Mouse (Mus musculus): ENCODE results near the gene Pex14. TPM values are rescaled to one million over a fixed set of nuclear protein-coding genes. Genes with fewer than 3 reads are reported as not detected.

Pex14 gene
- polyA plus RNA-seq, 1 experiment from 2014 or later, result 44.6 TPM

DNA sequence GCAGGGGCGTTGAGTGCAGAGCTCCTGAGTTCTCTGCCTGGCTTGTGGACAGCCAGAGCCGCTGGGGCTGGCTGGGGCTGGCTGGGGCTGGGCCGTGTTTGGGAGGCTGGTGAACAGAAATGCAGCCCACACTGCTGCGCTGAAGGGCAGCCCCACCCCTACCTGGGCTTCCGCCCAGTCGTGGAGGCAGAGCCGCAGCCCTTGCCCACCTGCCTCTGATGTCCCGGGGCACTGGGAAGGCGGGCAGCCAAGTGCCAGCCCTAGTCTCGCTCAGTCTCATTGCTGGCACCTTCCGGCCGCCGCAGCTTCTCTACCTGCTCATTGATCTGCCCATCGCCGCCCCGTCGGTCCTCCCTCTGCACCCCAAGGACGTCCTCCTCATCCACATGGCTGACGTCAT, 138.6 kb downstream of the Pex14 start:
- Histone ChIP-seq H3K9me3 (replicated peaks; ENCODE audit: control insufficient read depth, low read length) (no peaks in the 10 kb centered on the region), H3K4me2 (ENCODE audit: low read depth, low read length) (peak overlapping the region; percentile 62), H3K4me1 (ENCODE audit: control insufficient read depth, insufficient read depth, low read length) (peaks cover 25% of the 10 kb centered on the region), H3K36me3 (ENCODE audit: control insufficient read depth, insufficient read depth) (0 out of 2 replicates have a peak, but pooled peaks cover 3% of the 10 kb centered on the region), H3K27ac (ENCODE audit: low read length) (peak overlapping the region; percentile 97), H3K27me3 (ENCODE audit: control insufficient read depth, insufficient read depth, low read length) (no peaks in the 10 kb centered on the region), H3K4me3 (ENCODE audit: low read length) (peak overlapping the region; percentile 36), H3K9ac (ENCODE audit: low read length) (peak overlapping the region; percentile 78)
- ATAC-seq (replicated peaks; ENCODE audit: extremely low read depth, insufficient read depth, low FRiP score), result no peak
- 83% methylated on average over 19 of the region's 19 CpGs for WGBS

DNA sequence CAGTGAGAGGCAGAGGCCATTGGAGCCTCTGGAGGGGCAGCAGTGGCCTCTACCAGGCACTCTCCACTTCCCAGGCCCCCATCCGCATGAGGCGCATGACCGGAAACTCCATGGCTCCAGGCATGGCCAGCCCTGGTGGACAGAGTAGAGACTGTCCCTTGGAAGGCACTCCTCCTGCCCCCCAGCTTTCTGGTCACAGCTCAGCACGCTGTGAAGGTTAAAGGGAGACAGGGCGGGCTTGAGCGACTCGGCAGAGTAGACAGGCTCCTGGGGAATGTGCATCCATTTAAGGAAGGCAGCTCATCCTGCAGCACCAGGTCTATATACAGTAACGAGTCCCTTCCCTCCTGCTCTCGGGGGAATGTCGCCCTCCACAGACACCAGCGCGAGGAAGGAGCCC, 139.7 kb downstream of the Pex14 start:
- peaks cover 29% of the 10 kb centered on the region for H3K4me1 ChIP-seq (ENCODE audit: control insufficient read depth, insufficient read depth, low read length)
- peak overlapping the region; percentile 78 for H3K9ac ChIP-seq (ENCODE audit: low read length)
- peak overlapping the region; percentile 62 for H3K4me2 ChIP-seq (ENCODE audit: low read depth, low read length)
- H3K36me3 ChIP-seq (ENCODE audit: control insufficient read depth, insufficient read depth), result 0 out of 2 replicates have a peak, but pooled peaks cover 3% of the 10 kb centered on the region
- peak overlapping the region; percentile 97 for H3K27ac ChIP-seq (ENCODE audit: low read length)
- WGBS, result 47% methylated on average over 12 of the region's 12 CpGs
- H3K27me3 ChIP-seq (ENCODE audit: control insufficient read depth, insufficient read depth, low read length), result no peaks in the 10 kb centered on the region
- H3K9me3 ChIP-seq (replicated peaks; ENCODE audit: control insufficient read depth, low read length), result no peaks in the 10 kb centered on the region
- ATAC-seq (replicated peaks; ENCODE audit: extremely low read depth, insufficient read depth, low FRiP score), result peak; percentile 86
- H3K4me3 ChIP-seq (ENCODE audit: low read length), result peak overlapping the region; percentile 36

DNA sequence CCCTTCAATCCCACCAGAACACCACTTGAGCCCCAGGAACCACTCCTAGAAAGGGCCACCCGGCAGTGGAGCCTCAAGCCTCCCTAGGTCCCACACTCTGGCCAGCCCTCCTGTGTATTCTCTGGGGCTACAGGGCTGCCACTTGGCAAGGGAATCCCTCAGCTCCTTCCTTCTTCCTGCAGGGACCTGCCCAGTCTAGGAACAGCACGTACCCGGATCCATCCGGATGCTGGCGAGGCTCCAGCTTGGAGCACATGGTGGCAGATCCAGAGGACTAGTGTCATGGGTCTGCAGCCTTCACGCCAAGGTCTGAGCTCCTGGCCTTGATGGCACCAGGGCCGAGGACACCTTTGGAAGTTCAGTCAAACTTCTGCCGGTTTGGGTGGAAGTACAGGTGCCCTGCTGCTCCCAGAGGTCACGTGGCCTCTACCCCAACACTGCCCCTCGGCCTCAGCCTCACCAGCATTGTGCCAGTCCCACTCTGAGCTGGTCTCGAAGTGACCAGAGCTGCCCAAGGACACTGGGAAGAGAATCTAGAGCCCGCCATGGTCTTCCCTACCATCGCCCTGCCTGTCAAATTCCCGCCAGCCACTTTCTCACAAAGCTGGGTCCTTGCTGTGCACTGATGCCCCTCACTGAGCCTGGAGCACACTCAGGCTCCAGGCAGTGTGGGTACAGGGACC, 144.4 kb downstream of the Pex14 start:
- H3K9ac ChIP-seq (ENCODE audit: low read length), result peak overlapping the region; percentile 54
- peaks cover 2% of the 10 kb centered on the region; the same call in 1 of the 2 replicates for H3K36me3 ChIP-seq (ENCODE audit: control insufficient read depth, insufficient read depth)
- ATAC-seq (replicated peaks; ENCODE audit: extremely low read depth, insufficient read depth, low FRiP score), result peak; percentile 64
- no peak overlapping the region for H3K4me3 ChIP-seq (ENCODE audit: low read length)
- no peaks in the 10 kb centered on the region for H3K9me3 ChIP-seq (replicated peaks; ENCODE audit: control insufficient read depth, low read length)
- H3K4me2 ChIP-seq (ENCODE audit: low read depth, low read length), result no peak overlapping the region
- 58% methylated on average over 14 of the region's 14 CpGs for WGBS
- peaks cover 52% of the 10 kb centered on the region for H3K4me1 ChIP-seq (ENCODE audit: control insufficient read depth, insufficient read depth, low read length)
- peak overlapping the region; percentile 81 for H3K27ac ChIP-seq (ENCODE audit: low read length)
- H3K27me3 ChIP-seq (ENCODE audit: control insufficient read depth, insufficient read depth, low read length), result peaks cover 6% of the 10 kb centered on the region

DNA sequence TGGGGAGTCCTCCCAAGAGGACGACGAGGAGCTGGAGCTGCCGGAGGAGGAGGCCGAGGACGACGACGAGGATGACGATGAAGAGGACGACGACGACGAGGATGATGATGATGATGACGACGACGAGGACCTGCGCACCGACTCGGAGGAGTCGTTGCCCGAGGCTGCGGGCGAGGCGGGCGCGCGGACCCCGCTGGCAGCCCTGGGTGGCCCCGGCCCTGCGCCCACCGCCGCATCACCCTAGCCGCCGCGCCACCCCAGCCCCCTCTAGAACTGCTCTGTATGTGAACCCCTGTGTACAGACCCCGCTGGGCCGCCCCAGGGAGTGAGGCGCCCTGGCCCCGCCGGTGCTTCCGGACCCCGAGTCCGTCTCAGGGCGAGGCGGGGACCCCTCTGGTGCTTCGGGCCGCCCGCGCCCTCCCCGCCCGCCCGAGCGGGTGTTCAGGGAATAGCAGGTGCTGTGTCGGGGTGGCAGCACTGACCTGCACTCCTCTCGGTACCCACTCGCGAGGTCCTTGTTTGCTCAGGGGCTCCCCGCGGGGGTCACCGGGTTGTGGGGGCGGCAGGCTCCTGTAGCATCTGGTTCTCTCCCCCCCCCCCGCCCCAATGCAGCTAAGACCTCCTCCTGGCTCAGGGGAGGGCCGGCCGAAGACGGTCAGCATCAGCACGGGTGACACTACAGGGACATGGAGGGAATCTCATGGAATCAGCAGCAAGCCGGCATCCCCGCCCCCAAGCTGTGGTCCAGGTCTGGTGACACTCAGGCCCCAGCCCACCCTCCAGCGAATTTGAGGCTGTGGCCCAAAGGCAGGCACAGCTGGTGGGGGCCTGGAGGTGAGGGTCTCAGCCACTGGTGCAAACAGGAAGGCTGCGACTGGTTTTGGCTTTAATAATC, 147.1 kb downstream of the Pex14 start:
- H3K4me1 ChIP-seq (ENCODE audit: control insufficient read depth, insufficient read depth, low read length), result peaks cover 46% of the 10 kb centered on the region
- WGBS, result 23% methylated on average over 66 of the region's 69 CpGs
- peak overlapping the region; percentile 61 for H3K9ac ChIP-seq (ENCODE audit: low read length)
- H3K9me3 ChIP-seq (replicated peaks; ENCODE audit: control insufficient read depth, low read length), result no peaks in the 10 kb centered on the region
- H3K27ac ChIP-seq (ENCODE audit: low read length), result no peak overlapping the region
- peak overlapping the region; percentile 36 for H3K4me3 ChIP-seq (ENCODE audit: low read length)
- peak overlapping the region; percentile 52 for H3K4me2 ChIP-seq (ENCODE audit: low read depth, low read length)
- no peak for ATAC-seq (replicated peaks; ENCODE audit: extremely low read depth, insufficient read depth, low FRiP score)
- peaks cover 15% of the 10 kb centered on the region for H3K36me3 ChIP-seq (ENCODE audit: control insufficient read depth, insufficient read depth)
- H3K27me3 ChIP-seq (ENCODE audit: control insufficient read depth, insufficient read depth, low read length), result peaks cover 6% of the 10 kb centered on the region

DNA sequence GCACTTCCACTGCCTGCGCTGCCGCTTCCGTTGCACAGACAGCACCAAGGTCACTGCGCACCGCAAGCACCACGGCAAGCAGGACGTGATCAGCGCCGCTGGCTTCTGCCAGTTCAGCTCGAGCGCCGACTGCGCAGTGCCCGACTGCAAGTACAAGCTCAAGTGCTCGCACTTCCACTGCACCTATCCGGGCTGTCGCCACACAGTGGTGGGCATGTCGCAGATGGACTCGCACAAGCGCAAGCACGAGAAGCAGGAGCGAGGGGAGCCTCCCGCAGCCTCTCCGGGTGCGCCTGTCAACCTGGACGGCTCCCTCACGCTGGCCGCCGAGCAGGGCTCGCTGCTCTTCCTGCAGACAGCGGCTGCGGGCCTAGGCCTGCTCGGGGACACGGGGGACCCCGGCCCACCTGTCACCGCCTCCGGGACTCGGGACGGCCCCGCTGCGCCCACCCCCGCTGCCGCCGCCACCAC, 147.8 kb downstream of the Pex14 start:
- H3K4me3 ChIP-seq (ENCODE audit: low read length), result peak overlapping the region; percentile 36
- ATAC-seq (replicated peaks; ENCODE audit: extremely low read depth, insufficient read depth, low FRiP score), result no peak
- peak overlapping the region; percentile 92 for H3K27ac ChIP-seq (ENCODE audit: low read length)
- no peaks in the 10 kb centered on the region for H3K9me3 ChIP-seq (replicated peaks; ENCODE audit: control insufficient read depth, low read length)
- H3K4me1 ChIP-seq (ENCODE audit: control insufficient read depth, insufficient read depth, low read length), result peaks cover 44% of the 10 kb centered on the region
- peaks cover 6% of the 10 kb centered on the region for H3K27me3 ChIP-seq (ENCODE audit: control insufficient read depth, insufficient read depth, low read length)
- WGBS, result 14% methylated on average over 44 of the region's 44 CpGs
- peak overlapping the region; percentile 61 for H3K9ac ChIP-seq (ENCODE audit: low read length)
- H3K36me3 ChIP-seq (ENCODE audit: control insufficient read depth, insufficient read depth), result peaks cover 20% of the 10 kb centered on the region
- peak overlapping the region; percentile 52 for H3K4me2 ChIP-seq (ENCODE audit: low read depth, low read length)

DNA sequence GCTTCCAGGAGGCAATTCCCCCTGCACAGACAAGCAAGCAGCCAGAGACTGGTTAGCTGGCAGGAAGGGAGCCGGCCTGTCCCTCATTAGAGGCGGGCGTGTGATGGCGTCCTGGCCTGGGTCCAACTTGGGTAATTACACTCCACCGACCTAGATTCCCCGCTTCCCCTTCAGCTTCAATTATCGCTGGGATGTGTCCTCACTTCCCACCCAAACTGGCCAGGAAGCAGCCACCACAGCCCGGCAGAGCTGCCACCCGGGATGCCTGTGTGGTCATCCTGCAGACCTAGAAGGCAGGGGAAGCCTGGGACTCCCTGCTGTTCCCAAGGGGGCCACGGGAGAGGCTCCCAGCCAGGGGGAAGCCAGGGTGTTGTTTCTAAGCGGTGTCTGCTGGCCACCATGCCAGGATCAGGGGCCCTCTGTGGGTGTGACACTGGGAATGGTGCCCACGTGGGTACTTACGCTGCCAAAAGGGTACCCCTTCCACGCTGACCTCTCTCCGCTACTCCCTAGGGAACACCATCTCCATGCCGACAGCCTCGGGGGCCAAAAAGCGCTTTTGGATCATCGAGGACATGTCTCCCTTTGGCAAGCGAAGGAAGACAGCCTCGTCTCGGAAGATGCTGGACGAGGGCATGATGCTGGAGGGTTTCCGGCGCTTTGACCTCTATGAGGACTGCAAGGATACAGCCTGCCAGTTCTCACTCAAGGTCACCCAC, 148.6 kb downstream of the Pex14 start:
- peaks cover 44% of the 10 kb centered on the region for H3K4me1 ChIP-seq (ENCODE audit: control insufficient read depth, insufficient read depth, low read length)
- peak overlapping the region; percentile 52 for H3K4me2 ChIP-seq (ENCODE audit: low read depth, low read length)
- peaks cover 6% of the 10 kb centered on the region for H3K27me3 ChIP-seq (ENCODE audit: control insufficient read depth, insufficient read depth, low read length)
- H3K9me3 ChIP-seq (replicated peaks; ENCODE audit: control insufficient read depth, low read length), result no peaks in the 10 kb centered on the region
- 23% methylated on average over 25 of the region's 25 CpGs for WGBS
- H3K4me3 ChIP-seq (ENCODE audit: low read length), result peak overlapping the region; percentile 36
- peaks cover 20% of the 10 kb centered on the region for H3K36me3 ChIP-seq (ENCODE audit: control insufficient read depth, insufficient read depth)
- H3K9ac ChIP-seq (ENCODE audit: low read length), result peak overlapping the region; percentile 61
- H3K27ac ChIP-seq (ENCODE audit: low read length), result peak overlapping the region; percentile 92
- peak; percentile 40 for ATAC-seq (replicated peaks; ENCODE audit: extremely low read depth, insufficient read depth, low FRiP score)

DNA sequence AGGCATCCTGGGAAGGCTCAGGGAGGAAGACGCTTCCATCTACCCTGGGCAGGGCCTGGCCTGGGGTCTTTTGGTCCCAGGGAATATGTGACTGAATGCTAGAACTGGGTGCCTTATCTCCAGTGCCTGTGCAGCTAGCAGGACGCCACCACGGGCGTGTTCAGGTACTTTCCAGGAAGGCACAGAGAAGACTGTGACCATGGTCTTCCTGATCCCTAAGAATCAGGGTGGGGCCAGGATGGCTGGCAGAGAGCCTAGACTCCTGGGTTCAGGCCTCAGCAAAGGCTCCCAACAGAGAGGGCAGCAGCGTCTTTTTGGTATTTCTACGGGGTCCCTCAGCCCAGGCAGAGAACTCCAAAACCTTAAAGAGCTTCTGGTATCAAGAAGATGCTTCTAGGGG, 149.2 kb downstream of the Pex14 start:
- H3K36me3 ChIP-seq (ENCODE audit: control insufficient read depth, insufficient read depth), result peaks cover 20% of the 10 kb centered on the region
- H3K27ac ChIP-seq (ENCODE audit: low read length), result peak overlapping the region; percentile 92
- peaks cover 6% of the 10 kb centered on the region for H3K27me3 ChIP-seq (ENCODE audit: control insufficient read depth, insufficient read depth, low read length)
- 49% methylated on average over 6 of the region's 6 CpGs for WGBS
- no peak overlapping the region for H3K4me3 ChIP-seq (ENCODE audit: low read length)
- no peaks in the 10 kb centered on the region for H3K9me3 ChIP-seq (replicated peaks; ENCODE audit: control insufficient read depth, low read length)
- H3K4me2 ChIP-seq (ENCODE audit: low read depth, low read length), result no peak overlapping the region
- peaks cover 47% of the 10 kb centered on the region for H3K4me1 ChIP-seq (ENCODE audit: control insufficient read depth, insufficient read depth, low read length)
- peak; percentile 1; the same call in 1 of the 2 replicates for ATAC-seq (replicated peaks; ENCODE audit: extremely low read depth, insufficient read depth, low FRiP score)
- peak overlapping the region; percentile 36 for H3K9ac ChIP-seq (ENCODE audit: low read length)

DNA sequence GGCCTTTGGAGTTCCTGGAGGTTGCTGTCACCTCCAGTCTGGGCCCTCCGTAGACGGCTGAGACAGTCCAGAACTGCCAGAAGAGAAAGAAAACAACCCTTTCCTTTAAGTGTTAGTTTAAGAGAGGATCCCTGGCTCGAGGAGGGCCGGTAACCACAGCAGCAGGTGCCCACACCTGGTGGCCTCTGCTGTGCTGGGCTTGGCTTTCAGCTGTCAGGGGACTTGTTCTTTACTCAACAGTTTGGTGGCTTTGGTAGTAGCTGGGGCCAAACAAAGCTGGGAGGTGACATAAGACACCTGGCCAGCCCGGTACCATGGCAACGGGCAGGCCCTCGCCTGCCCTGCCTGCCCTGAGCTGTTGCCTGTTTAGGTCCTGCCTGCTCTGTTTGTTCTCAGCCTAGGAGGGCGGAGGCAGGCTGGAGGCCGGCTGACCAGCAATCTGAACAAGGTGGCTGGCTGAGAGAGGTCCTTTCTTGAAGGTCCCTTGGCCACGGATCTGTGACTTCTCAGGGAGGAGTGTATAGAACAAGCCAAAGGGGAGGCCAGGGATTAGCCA, 151.8 kb downstream of the Pex14 start:
- Histone ChIP-seq H3K4me1 (ENCODE audit: control insufficient read depth, insufficient read depth, low read length) (peaks cover 39% of the 10 kb centered on the region), H3K36me3 (ENCODE audit: control insufficient read depth, insufficient read depth) (peaks cover 23% of the 10 kb centered on the region), H3K27me3 (ENCODE audit: control insufficient read depth, insufficient read depth, low read length) (no peaks in the 10 kb centered on the region), H3K27ac (ENCODE audit: low read length) (no peak overlapping the region), H3K4me2 (ENCODE audit: low read depth, low read length) (no peak overlapping the region), H3K4me3 (ENCODE audit: low read length) (no peak overlapping the region), H3K9ac (ENCODE audit: low read length) (no peak overlapping the region), H3K9me3 (replicated peaks; ENCODE audit: control insufficient read depth, low read length) (no peaks in the 10 kb centered on the region)
- 50% methylated on average over 10 of the region's 10 CpGs for WGBS
- ATAC-seq (replicated peaks; ENCODE audit: extremely low read depth, insufficient read depth, low FRiP score), result no peak
